Mouse (Mus musculus): ENCODE data around the gene Ppcdc. TPM values are rescaled to one million over a fixed set of nuclear protein-coding genes. Genes with fewer than 3 reads are reported as not detected.
"Not testable (repeated sequence)": the region's sequence is repeated elsewhere in the genome, so short reads cannot be mapped to it uniquely, and the experiment has no call there.

The Ppcdc gene
- polyA plus RNA-seq, 1 experiment from 2014 or later: 30.5 TPM

DNA sequence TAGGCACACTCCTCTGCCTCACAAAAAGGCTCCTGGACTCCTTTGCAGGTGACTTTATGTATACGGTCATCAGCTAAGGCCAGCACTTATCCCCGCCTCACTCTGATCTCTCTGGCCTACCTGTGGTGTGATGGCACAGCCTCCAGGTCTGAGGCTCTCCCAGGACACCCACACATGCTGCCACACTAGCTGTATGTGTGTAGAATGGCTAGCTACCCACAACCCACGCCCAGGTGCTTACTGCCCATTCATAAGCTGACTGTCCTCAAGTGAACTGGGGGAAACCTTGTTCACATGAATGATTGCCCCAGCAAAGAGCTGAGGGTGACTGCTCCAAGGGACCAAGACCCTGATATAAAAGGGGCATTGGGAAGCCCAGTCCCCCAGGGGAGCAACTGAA is 7.4 kb downstream of the Ppcdc start:
- Histone ChIP-seq H3K4me2 (replicated peaks; ENCODE audit: low read depth, low read length) (no peak overlapping the region), H3K27ac (ENCODE audit: low read length) (peak overlapping the region; percentile 87), H3K9me3 (ENCODE audit: low read length) (no peaks in the 10 kb centered on the region), H3K9ac (replicated peaks; ENCODE audit: low read length) (peak overlapping the region; percentile 37; the same call in 1 of the 2 replicates), H3K36me3 (ENCODE audit: insufficient read depth, low read length) (no peaks in the 10 kb centered on the region), H3K4me3 (ENCODE audit: low read length) (no peak overlapping the region), H3K27me3 (ENCODE audit: insufficient read depth, low read length) (no peaks in the 10 kb centered on the region), H3K4me1 (ENCODE audit: insufficient read depth, low read length) (peaks cover 56% of the 10 kb centered on the region)
- ATAC-seq (ENCODE audit: low FRiP score, low TSS enrichment): no peak
- 85% methylated on average over 3 of the region's 3 CpGs for WGBS

DNA sequence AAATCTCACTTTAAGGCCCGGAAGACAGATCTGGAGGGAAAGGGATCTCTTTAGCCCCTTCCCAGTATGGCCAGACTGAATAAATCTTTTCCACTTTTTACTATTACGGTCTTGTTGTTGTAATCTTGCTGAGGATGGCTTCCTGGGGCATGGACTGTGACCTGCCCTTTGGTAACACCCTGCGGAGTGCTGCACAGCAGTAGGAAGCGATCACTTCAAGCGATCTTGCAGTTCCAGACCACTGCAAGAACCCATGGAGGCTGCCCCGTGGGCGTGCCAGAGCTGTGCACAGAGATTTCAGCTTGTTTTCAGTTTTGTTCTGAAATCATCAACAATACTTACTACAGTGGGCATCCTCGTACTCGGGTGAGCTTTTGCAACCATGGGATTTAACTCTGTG is 8.7 kb downstream of the Ppcdc start:
- H3K36me3 ChIP-seq (ENCODE audit: insufficient read depth, low read length): no peaks in the 10 kb centered on the region
- H3K9me3 ChIP-seq (ENCODE audit: low read length): no peaks in the 10 kb centered on the region
- ATAC-seq (ENCODE audit: low FRiP score, low TSS enrichment): no peak
- no peak overlapping the region for H3K4me3 ChIP-seq (ENCODE audit: low read length)
- 0 out of 2 replicates have a peak overlapping the region, but pooled peaks have one; percentile 19 for H3K9ac ChIP-seq (replicated peaks; ENCODE audit: low read length)
- H3K27me3 ChIP-seq (ENCODE audit: insufficient read depth, low read length): no peaks in the 10 kb centered on the region
- H3K27ac ChIP-seq (ENCODE audit: low read length): peak overlapping the region; percentile 40; the same call in 1 of the 2 replicates
- H3K4me1 ChIP-seq (ENCODE audit: insufficient read depth, low read length): peaks cover 47% of the 10 kb centered on the region
- H3K4me2 ChIP-seq (replicated peaks; ENCODE audit: low read depth, low read length): no peak overlapping the region
- 33% methylated on average over 9 of the region's 9 CpGs for WGBS

DNA sequence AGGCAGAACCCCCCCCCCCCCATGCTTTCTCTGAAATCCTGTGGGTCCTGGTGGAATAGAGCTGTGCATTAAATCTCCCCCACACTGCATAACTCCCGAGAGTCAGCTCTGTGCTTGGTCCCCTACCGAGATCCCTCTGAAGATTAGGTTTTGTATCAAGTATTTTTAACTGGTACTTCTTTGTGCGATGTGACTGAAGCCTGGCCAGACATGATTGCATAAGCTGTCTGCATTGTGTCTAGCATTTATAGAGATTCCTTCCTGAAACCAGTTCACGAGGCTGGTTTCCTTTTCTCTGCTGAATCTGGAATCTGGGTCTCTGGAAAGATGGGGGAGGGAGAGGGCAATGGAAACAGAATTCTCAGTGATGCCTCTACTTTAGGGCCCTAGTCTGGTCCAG is 11.5 kb downstream of the Ppcdc start:
- WGBS: 50% methylated on average over 4 of the region's 4 CpGs
- Histone ChIP-seq H3K4me1 (ENCODE audit: insufficient read depth, low read length) (peaks cover 39% of the 10 kb centered on the region), H3K9me3 (ENCODE audit: low read length) (no peaks in the 10 kb centered on the region), H3K27ac (ENCODE audit: low read length) (0 out of 2 replicates have a peak overlapping the region, but pooled peaks have one; percentile 1), H3K4me3 (ENCODE audit: low read length) (no peak overlapping the region), H3K36me3 (ENCODE audit: insufficient read depth, low read length) (no peaks in the 10 kb centered on the region), H3K9ac (replicated peaks; ENCODE audit: low read length) (no peak overlapping the region), H3K27me3 (ENCODE audit: insufficient read depth, low read length) (no peaks in the 10 kb centered on the region), H3K4me2 (replicated peaks; ENCODE audit: low read depth, low read length) (no peak overlapping the region)
- ATAC-seq (ENCODE audit: low FRiP score, low TSS enrichment): no peak

DNA sequence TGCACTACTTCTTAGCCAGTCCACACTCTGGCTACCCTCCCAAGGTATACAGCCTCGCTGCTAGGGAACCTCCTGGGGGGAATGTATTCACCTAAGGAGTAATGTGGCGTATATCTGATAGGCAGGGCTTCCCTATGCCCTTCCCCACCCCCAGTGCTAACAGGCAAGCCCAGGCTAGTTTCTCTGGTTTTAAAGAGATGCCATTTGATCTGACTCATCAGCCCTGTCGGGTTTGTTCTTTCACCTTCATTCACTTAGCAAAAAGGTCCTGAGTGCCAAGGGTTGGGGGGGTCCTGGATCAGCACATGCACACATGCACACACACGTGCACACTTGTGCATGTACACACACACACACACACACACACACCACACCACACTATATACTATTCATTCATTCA is 12.0 kb downstream of the Ppcdc start:
- Histone ChIP-seq H3K4me2 (replicated peaks; ENCODE audit: low read depth, low read length) (no peak overlapping the region), H3K27ac (ENCODE audit: low read length) (0 out of 2 replicates have a peak overlapping the region, but pooled peaks have one; percentile 1), H3K9me3 (ENCODE audit: low read length) (no peaks in the 10 kb centered on the region), H3K27me3 (ENCODE audit: insufficient read depth, low read length) (no peaks in the 10 kb centered on the region), H3K9ac (replicated peaks; ENCODE audit: low read length) (no peak overlapping the region), H3K4me1 (ENCODE audit: insufficient read depth, low read length) (peaks cover 34% of the 10 kb centered on the region), H3K4me3 (ENCODE audit: low read length) (no peak overlapping the region), H3K36me3 (ENCODE audit: insufficient read depth, low read length) (no peaks in the 10 kb centered on the region)
- WGBS: 68% methylated on average over 4 of the region's 4 CpGs
- no peak for ATAC-seq (ENCODE audit: low FRiP score, low TSS enrichment)

DNA sequence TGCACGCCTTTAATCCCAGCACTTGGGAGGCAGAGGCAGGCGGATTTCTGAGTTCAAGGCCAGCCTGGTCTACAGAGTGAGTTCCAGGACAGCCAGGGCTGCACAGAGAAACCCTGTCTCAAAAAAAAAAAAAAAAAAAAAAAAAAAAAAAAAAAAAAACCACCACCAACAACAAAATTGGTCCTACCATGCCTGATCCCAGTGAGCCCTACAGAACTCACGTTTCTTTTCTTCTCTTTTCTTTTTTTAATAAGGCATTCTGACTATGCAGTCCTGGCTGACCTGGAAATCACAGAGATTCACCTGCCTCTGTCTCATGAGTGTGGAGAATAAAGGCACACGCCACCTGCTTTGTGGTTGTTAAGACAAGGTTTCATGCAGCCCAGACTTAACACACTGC is 12.8 kb downstream of the Ppcdc start:
- ATAC-seq (ENCODE audit: low FRiP score, low TSS enrichment): not testable (repeated sequence)

DNA sequence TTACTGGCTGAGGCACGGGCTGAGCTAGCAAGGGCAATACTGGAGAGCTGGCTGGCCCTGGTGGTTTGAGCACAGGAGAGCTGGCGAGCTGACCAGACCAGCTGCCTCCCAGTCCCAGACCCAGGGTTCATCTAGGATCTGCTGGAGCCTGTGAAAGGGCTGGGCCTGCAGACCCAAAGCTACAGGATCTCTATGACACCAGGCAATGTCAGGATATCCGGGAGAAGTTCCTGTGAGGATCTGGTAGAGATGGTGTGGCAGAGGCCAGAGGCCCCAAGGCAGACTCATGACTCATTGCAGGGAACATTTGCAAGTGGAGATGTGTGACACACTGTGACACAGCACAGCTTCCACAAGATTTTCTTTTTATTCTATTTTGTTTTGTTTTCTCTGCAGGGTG is 14.8 kb downstream of the Ppcdc start:
- no peaks in the 10 kb centered on the region for H3K27me3 ChIP-seq (ENCODE audit: insufficient read depth, low read length)

More for the DNA sequence above, 12.8 kb downstream of the Ppcdc start:
- H3K4me3 ChIP-seq (ENCODE audit: low read length); H3K4me2 ChIP-seq (replicated peaks; ENCODE audit: low read depth, low read length); H3K36me3 ChIP-seq (ENCODE audit: insufficient read depth, low read length); H3K9me3 ChIP-seq (ENCODE audit: low read length); H3K27me3 ChIP-seq (ENCODE audit: insufficient read depth, low read length); H3K27ac ChIP-seq (ENCODE audit: low read length); H3K9ac ChIP-seq (replicated peaks; ENCODE audit: low read length): not testable (repeated sequence)
- peaks cover 29% of the 10 kb centered on the region for H3K4me1 ChIP-seq (ENCODE audit: insufficient read depth, low read length)
- WGBS: 93% methylated on average over 4 of the region's 4 CpGs

DNA sequence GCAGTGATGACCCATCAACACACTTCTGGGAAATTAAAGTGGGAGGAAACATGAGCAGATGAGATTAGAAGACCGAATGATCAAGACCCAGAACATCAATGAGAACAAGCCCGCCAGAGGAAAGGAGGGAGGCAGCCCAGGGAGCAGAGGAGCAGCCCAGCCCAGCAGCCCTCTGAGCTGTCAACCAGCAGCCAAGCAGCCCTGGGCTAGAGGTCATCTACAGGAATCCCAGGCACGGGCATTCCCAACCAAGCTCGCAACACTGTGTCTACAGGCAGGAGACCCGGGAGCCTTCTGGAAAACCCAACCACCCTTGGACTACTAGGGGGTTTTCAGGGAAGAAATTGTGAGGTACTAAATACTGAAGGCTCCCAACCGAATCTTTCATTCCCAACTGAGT is 15.9 kb downstream of the Ppcdc start:
- no peaks in the 10 kb centered on the region for H3K9me3 ChIP-seq (ENCODE audit: low read length)
- H3K4me2 ChIP-seq (replicated peaks; ENCODE audit: low read depth, low read length): no peak overlapping the region
- H3K4me1 ChIP-seq (ENCODE audit: insufficient read depth, low read length): peaks cover 41% of the 10 kb centered on the region
- no peak for ATAC-seq (ENCODE audit: low FRiP score, low TSS enrichment)
- WGBS: 44% methylated on average over 6 of the region's 6 CpGs
- no peak overlapping the region for H3K9ac ChIP-seq (replicated peaks; ENCODE audit: low read length)
- H3K27ac ChIP-seq (ENCODE audit: low read length): no peak overlapping the region
- no peaks in the 10 kb centered on the region for H3K27me3 ChIP-seq (ENCODE audit: insufficient read depth, low read length)
- no peak overlapping the region for H3K4me3 ChIP-seq (ENCODE audit: low read length)
- no peaks in the 10 kb centered on the region for H3K36me3 ChIP-seq (ENCODE audit: insufficient read depth, low read length)

More for the DNA sequence above, 14.8 kb downstream of the Ppcdc start:
- no peak for ATAC-seq (ENCODE audit: low FRiP score, low TSS enrichment)
- Histone ChIP-seq H3K9ac (replicated peaks; ENCODE audit: low read length) (no peak overlapping the region), H3K27ac (ENCODE audit: low read length) (peak overlapping the region; percentile 21), H3K9me3 (ENCODE audit: low read length) (no peaks in the 10 kb centered on the region), H3K4me3 (ENCODE audit: low read length) (no peak overlapping the region), H3K36me3 (ENCODE audit: insufficient read depth, low read length) (no peaks in the 10 kb centered on the region), H3K4me2 (replicated peaks; ENCODE audit: low read depth, low read length) (no peak overlapping the region), H3K4me1 (ENCODE audit: insufficient read depth, low read length) (peaks cover 34% of the 10 kb centered on the region)
- WGBS: 67% methylated on average over 3 of the region's 3 CpGs

DNA sequence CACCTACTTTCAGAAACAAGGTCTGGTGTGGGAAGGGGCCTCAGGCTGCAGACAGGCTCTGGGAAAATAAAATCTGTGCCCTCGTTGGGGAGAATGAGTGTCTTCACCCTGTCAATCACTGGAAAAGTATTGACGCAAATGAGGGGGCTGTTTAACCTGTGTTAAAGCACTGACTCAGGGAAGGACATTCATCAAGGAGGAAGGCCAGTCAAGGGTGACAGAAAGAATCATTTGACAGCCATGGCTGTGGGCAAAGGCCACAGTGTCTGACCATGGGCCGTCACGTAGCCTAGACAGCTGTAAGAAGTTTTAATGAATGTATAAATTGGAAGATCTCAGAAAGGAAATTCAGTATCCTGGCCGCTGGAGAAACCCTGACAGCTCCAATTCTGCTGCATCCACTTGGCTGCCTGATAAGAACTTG is 18.2 kb downstream of the Ppcdc start:
- Histone ChIP-seq H3K27ac (ENCODE audit: low read length) (peak overlapping the region; percentile 96), H3K4me2 (replicated peaks; ENCODE audit: low read depth, low read length) (no peak overlapping the region), H3K36me3 (ENCODE audit: insufficient read depth, low read length) (no peaks in the 10 kb centered on the region), H3K9ac (replicated peaks; ENCODE audit: low read length) (no peak overlapping the region), H3K9me3 (ENCODE audit: low read length) (no peaks in the 10 kb centered on the region), H3K4me1 (ENCODE audit: insufficient read depth, low read length) (peaks cover 29% of the 10 kb centered on the region), H3K4me3 (ENCODE audit: low read length) (no peak overlapping the region), H3K27me3 (ENCODE audit: insufficient read depth, low read length) (no peaks in the 10 kb centered on the region)
- ATAC-seq (ENCODE audit: low FRiP score, low TSS enrichment): no peak; the same call in 1 of the 2 replicates
- WGBS: 11% methylated on average over 5 of the region's 5 CpGs

DNA sequence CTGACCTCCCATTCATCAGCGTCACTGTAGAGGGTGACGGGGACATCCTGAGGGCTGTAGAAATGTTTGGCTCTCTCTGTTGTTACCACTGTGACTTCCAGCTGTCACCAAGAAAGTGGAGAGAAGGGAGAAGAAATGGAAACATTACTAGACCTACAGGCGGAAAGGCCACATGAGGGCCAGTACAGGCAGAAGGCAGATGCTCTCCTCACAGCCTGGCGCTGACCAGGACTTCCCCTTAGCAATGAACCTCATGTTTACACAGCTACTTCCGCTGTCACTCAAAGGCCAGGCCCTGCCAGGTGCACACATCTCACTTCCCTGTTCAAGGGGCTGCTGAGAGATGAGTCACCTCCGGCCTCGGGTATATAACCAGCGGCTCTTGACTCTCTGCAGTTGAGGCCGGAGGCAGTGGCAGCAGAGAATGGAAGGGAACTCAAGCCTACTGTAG is 18.8 kb downstream of the Ppcdc start:
- H3K36me3 ChIP-seq (ENCODE audit: insufficient read depth, low read length): no peaks in the 10 kb centered on the region
- no peak overlapping the region for H3K4me2 ChIP-seq (replicated peaks; ENCODE audit: low read depth, low read length)
- ATAC-seq (ENCODE audit: low FRiP score, low TSS enrichment): peak; percentile 74

DNA sequence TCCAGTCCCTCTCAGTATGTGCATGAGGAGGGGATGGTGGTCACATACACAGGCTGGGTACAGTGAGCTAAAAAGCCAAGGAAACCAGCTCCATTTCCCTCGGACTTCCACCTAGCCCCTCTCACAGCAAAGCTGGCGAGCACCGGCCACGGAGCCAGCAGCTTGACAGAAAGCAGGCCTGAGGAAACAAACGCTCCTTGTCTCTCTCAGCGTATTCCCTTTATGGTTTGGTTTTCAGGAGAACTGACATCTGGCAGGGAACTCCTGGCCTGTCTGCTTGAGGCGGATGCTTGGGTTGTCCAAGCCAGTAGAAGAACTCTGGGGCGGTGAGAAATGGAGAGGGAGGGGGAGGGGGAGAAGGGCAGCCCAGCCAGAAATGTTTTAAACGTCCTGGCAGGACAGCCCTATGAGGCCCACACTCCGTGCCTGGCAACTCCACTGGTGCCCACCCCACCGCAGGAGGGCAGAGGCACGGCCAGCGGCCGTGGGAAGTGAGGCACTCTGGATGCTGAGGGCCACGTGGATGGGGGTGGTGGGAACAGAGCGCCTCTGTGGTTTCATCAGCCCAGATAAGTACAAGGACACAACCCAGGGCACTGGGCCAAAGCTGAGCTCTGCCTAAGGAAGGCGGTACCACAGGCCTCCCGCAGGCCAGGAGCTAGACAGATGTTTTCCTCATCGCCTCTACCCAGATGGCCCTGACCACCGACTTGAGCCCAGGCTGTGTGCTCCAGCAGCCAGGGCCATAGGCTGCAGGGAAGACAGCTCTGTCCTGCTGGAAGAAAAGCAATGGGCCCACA is 19.4 kb downstream of the Ppcdc start:
- H3K27ac ChIP-seq (ENCODE audit: low read length): peak overlapping the region; percentile 96
- H3K4me2 ChIP-seq (replicated peaks; ENCODE audit: low read depth, low read length): peak overlapping the region; percentile 31
- peaks cover 29% of the 10 kb centered on the region for H3K4me1 ChIP-seq (ENCODE audit: insufficient read depth, low read length)
- ATAC-seq (ENCODE audit: low FRiP score, low TSS enrichment): peak; percentile 90
- peak overlapping the region; percentile 47; the same call in 1 of the 2 replicates for H3K9ac ChIP-seq (replicated peaks; ENCODE audit: low read length)
- no peaks in the 10 kb centered on the region for H3K9me3 ChIP-seq (ENCODE audit: low read length)
- H3K4me3 ChIP-seq (ENCODE audit: low read length): no peak overlapping the region
- no peaks in the 10 kb centered on the region for H3K36me3 ChIP-seq (ENCODE audit: insufficient read depth, low read length)
- 41% methylated on average over 20 of the region's 20 CpGs for WGBS
- H3K27me3 ChIP-seq (ENCODE audit: insufficient read depth, low read length): no peaks in the 10 kb centered on the region

More for the DNA sequence above, 18.8 kb downstream of the Ppcdc start:
- H3K27me3 ChIP-seq (ENCODE audit: insufficient read depth, low read length): no peaks in the 10 kb centered on the region
- H3K4me3 ChIP-seq (ENCODE audit: low read length): no peak overlapping the region
- peaks cover 29% of the 10 kb centered on the region for H3K4me1 ChIP-seq (ENCODE audit: insufficient read depth, low read length)
- H3K27ac ChIP-seq (ENCODE audit: low read length): peak overlapping the region; percentile 96
- WGBS: 26% methylated on average over 9 of the region's 9 CpGs
- H3K9ac ChIP-seq (replicated peaks; ENCODE audit: low read length): peak overlapping the region; percentile 47; the same call in 1 of the 2 replicates
- no peaks in the 10 kb centered on the region for H3K9me3 ChIP-seq (ENCODE audit: low read length)
